Mouse (Mus musculus): ENCODE results near the gene Fam120a. TPM values are rescaled to one million over a fixed set of nuclear protein-coding genes. Genes with fewer than 3 reads are reported as not detected.
A peak's percentile ranks its signal among the peaks of the same experiment; 100 is the strongest.

The Fam120a gene
- total RNA-seq, 4 experiments from 2014 or later, result 170 to 195 (median 182) TPM

DNA sequence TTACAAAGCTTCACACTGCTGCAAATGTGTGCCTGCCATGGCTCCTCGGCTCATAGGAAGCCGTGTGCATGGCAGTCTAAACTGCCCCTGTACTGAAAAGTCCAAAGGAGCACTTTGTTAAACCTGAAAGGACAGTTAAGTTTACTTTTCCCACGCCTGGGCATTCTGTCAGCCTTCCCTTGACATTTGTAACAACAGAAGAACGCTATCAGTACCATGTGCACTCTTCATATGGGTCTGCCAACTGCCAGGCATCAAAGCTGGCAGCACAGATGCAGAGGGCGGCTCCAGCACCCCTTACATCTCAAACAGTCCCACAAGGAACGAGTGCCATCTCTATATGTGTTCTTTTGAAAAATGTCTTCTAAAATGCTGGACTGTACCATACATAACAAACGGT is 56.4 kb downstream of the Fam120a start:
- no peak for DNase-seq

DNA sequence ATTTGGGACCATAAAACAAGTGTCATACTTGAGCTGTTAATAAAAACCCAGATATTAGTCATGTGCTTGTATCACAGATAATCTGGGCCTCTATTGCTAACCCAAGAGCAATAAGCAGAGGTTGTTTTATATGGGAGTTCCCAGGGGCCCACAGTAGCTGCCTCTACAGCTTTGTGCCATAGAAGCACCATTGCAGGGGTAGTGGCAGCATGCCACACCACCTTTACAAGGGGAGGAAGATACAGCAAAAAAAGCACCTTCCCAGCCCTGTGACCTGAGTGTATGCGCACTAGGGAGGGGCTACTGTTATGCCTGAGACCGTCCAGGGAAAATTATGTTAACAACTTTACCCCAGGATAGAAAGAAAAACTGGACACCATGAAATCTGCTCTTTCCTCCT is 62.4 kb downstream of the Fam120a start:
- no peak for DNase-seq

DNA sequence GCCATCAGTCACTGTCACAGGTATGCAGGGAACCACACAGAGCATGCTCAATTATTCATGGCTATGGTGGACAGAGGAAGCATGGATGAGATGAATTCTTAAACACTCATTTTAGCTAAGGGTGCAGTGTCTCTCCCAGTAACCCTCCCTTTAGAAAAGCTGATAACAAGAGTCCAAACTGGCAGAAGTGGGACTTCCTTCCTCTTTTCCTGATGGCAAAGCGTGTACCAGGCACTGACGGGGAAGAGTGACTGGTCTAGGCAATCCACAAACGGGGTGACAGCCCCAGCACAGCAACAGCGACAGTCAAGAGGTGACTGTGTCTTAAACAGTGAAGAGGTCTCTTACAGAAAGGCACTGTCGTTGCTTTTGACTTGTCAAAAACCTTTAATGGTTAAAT is 72.4 kb downstream of the Fam120a start:
- DNase-seq, result no peak

DNA sequence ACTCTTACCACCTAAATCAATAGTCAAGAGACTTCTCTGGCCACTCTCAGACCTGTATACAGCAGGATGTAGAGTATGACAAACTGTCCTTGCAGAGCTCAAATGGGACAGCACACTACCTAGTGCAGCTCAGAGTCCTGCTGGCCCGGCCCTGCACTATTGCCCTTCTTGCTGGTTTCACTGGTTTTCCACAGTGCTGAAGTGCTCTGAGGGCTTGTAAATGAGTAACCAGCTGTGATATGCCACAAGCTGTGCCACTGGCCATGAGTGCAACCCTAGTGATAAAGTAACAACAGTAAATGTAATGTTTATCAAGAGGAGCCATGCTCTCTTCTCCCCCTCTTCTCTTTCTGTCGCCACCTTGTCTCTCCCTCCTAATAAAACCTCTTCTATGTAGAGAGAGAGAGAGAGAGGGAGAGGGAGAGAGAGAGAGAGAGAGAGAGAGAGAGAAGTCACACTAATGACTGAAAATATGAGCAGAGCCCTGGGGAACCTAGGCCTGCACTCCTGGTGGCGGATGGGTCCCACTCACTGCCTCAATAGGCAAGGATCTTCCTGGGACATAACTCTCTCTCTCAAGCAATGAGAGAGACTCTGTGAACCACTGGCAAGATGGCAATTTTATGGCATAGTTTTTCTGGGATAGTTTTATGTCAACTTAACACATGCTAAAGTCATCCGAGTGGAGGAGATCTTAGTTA is 77.4 kb downstream of the Fam120a start:
- no peak for DNase-seq

DNA sequence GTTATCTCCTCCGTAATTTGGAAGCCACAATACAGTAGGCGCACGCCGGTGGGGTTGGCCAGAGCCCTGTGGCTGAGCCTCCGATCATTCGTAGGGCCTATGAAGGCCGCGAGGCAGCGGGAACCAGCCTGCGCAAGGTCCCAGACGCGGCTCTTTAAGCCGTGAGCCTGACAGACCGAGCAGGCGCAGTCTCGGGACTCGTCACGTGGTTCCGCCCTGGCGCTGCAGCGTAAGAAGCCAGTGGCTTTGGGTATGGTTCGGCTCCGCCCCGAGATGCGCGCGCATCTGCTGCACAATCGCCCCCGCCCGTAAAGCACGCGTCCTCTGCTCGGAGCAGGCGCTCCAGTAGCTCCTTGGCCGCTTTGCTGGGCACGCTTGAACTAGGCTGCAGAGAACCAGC is 89.3 kb downstream of the Fam120a start:
- DNase-seq, result peak; percentile 98

DNA sequence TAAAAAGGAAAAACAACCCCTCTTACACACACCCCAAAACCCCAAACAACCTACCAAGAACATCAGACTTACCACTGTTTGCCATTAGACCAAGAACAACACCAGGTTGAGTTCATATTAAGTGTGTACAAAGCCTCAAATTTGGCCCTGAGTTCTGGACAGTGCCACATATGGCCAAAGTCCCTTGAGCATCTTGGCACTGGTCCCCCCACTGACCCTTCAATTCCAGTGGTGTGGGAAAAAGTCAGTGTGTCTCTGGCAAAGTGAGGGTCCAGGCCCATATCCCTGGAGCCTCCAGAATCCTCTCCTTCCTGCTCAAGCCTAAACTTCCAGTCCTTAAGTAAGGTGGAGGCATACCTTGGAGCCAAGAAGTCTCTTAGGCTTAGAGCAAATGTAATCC is 90.0 kb downstream of the Fam120a start:
- DNase-seq, result no peak

DNA sequence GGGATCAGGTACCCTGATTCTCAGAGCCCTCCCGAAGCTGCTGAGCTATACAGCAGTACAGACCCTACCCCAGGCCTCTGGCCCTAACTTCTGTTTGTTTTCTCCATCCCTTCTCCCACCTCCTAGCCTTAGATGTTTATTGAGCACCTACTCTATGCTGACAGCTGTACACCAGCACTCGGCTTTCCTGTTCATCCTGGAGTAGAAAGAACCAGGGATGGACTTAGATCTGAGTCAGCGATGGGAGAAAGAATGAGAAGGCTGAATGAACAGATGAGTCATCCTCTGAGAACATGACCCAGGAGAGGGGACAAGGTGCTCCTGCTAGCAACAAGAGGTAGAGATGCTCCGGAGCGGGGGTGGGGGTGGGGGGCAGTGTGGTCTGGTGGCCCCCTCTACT is 95.1 kb downstream of the Fam120a start:
- DNase-seq, result no peak

DNA sequence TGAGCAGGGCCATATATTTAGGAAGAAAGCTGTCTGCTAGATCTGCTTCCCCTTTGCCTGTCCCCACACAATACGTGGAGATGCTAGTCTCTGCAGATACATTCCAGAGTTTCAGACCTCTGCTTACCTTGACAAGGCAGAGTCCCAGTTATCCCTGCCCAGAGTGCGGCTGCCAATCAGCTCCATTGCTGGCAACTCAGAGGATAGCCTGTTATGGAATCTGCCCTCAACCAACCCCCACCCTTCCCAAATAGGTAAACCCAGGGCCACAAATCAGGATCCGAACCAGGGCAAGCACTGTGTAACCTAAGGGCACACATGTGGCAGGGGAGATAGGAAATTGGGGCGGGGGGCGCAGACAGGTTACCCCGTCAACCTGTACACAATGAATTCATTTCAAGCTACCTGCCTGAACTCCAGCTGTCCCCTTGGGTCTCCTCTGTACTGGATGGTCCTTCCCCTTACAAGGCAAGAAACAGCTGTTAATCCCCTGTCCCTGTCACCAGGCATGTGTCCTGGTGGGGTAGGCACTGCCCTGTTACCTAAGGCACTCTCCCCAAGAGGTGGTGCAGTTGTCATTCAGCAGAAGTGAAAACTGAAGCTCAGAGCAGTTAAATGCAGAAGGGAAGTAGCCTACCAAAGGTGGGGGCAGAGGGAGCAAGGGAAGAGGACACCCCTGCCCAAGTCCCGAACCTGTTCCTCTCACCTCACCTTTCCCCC is 95.8 kb downstream of the Fam120a start:
- DNase-seq, result no peak

DNA sequence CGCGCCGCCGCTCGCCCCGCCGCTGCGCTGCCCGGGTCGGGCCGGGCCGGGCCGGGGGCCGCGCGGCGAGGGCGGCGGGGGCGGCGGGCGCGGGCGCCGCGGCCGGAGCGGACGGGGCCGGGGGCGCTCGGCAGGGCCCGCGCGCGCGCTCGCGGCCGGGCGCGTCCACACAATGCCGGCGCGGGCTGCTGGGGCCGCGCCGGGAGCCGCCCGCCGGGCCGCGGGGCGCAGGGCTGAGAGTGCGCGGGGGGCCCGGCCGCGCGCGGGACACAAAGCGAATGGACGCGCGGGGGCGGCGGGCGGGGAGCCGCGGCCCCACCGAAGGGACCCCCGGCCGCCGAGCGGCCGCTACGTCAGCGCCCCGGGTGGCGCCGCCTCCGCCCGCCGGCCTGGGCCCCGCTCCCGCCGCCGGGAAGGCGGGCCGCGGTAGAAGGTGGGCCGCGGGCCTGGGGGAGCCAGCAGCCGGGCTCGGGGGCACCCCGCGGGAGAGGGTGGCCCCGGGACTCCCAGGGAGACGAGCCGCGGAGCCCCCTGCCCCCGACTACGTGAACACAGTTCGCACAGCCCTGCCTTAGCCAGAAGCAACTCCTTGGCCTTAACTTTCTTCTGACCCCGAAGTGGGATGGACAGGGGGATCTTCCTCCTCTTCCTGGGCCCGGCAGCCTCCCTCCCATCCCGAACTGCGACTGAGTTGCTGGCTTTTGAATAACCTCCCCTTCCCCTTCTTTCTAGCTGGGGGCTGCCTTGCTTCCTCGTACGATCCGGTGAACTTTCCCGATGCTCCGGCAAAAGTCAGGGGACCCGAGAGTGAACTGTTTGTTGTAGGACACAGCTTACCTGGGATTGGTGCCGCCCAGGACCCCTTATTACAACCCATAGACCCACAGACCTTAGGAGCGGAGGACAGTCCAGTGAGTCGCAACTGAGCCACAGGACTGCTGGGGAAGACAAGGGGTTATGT is 96.8 kb downstream of the Fam120a start, which contains the start of gene Phf2:
Phf2 (minus strand) TSS at position 349 of the 961 bp plus-strand sequence.
- DNase-seq, result no peak

DNA sequence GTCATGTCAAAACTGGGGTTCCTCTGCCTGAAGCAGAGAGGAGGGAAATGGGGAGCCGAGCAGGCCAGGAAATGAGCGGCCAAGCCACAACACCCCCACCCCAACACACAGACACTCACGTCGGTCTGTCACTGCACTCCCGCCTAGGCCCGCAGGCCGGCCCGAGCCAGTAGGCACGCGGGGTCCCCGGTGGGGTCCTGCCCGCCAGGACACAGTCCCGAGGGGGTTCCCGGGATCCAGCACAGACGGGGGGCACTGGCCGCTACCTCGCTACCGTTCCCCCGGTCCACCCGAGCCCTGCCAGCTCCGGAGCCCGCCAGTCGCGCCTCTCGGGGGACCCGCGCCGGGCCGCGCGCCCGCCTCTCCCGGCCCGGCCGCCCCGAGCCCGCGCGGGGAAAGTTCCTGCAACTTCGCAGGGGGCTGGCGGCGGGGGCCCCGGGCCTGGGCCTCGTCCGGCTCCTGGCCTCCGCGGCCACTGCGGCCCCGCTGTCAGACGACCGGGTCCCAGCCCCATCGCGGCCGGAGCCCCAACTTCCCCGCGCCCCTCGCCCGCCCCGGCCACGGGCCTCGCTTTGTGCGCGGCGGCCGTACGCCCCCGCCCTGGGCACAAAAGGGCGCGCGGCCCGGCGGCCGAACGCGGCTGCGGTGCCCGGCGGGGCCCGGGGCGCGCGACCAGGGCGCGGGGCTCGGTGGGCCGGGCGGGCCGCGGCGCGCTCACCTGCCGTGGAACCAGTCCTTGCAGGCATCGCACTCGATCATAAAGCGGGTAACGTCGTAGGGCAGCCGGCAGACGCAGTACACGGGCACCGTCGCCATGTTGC is 97.7 kb downstream of the Fam120a start:
- DNase-seq, result no peak

DNA sequence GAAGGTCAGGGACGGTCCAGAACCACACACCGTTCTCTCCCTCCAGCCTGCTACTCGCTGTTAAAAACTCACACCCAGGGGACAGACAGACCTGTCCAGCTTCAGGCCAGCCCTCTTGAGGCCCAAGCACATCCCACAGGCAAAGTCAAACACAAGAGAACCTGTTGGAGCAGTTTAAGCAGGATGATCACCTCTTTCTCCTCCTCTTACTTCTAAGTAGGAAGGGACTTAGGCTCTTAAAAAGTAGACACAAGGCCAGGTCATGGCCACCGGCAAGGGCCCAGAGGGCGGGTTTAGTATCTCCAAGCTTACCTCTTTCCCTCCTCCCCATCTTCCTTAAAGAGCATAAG is 98.2 kb downstream of the Fam120a start:
- no peak for DNase-seq

DNA sequence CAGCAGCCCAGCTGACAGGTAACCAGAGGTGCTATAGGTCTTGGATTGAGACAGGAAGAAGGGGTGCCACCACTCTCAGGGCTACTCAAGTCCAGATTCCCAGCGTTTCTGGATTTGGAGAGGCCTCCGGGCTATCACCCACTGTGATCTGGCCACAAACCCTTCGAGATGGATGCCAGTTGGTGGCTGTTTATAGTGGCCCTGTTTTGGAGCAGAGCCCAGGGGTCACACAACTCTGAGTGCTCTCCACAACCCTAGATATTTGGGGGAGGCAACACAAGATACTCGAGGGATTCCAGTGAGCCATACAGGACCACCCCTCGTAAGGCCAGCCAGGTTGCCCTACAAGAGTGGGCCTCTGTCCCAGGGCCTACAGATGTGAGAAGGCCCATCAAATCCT is 98.7 kb downstream of the Fam120a start:
- no peak for DNase-seq

DNA sequence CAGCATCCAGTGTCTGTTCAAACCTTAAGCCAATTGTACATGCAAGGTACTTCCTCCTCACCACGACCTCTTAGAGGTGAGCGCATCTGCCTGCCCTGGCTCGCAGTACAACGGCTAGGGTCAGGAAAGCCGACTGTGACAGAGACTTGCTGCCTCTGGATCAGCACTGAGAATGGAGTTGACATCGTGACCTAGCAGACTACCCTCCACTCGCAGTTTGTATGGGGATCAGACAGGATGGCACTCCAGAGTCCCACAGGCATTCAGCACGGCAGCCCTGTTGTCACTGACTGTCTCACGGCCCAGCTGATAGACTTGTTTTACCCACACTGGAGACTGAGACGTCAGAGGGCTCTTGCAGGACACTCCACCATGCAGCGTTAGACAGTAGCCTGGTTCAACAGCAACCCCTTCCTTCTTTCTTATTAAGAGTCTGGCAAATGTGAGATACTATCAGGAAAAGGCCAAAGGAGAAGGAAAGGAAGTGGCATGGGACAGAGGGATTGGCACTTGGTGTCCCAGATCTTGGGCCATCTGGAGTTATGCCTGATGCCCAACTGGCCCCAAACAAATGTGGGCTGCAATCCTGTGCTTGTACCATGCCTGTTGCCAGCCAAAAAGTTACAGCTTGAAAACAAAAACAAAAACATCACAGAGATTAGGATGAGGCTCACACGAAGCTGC is 103.0 kb downstream of the Fam120a start:
- no peak for DNase-seq

DNA sequence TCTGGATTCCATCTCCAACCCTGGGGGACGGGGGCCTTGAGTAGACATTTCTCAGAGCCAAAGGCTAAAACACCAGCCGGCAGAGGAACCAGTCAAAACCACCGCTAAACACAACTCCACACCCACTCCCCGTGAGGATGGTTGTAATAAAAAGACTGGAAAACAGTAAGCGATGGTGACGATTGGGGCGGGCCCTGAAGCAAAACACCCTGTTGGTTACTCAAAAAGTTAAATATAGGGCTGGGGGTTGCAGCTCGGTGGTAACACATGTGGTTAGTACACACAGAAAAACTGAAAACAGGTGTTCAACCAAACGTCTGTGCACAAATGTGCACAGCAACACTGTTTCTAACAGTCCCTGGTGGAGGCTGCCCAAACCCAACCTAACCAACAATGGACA is 104.3 kb downstream of the Fam120a start:
- DNase-seq, result no peak

DNA sequence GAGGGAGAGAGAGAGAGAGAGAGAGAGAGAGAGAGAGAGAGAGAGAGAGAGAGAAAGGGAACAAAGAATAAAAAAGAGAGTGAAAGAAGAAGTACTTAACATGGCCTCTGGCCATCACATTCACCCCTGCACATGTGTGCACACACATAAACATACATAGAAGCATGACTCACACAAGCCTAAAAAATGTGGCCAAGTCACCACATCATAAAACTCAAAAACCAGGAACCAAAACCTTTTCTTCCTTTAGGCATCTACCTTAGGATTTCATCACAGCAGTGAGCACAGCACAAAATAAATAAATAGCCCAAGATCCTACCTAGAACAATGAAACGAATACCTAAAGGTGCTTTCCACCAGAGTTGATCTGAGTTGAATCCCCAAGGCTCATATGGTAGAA is 105.9 kb downstream of the Fam120a start:
- DNase-seq, result no peak

DNA sequence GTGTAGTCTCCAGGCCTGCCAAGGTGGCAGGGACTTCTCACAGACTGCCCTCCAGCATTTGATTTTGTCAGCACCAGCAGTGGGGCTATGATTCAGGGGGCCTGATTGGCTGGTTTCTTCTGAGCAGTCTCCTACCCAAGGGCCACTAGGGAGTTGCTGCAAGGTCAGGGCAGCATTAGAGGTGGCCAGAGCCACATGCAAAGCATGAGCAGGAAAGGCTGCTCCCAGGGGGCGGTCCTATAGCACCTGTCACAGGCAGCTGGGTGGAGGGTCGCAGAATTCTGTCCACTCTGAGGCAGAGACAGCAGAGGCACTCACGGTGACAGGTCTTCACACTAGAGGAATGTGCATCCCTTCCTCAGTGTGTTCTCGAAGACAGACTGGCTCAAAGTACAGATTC is 109.0 kb downstream of the Fam120a start:
- no peak for DNase-seq

DNA sequence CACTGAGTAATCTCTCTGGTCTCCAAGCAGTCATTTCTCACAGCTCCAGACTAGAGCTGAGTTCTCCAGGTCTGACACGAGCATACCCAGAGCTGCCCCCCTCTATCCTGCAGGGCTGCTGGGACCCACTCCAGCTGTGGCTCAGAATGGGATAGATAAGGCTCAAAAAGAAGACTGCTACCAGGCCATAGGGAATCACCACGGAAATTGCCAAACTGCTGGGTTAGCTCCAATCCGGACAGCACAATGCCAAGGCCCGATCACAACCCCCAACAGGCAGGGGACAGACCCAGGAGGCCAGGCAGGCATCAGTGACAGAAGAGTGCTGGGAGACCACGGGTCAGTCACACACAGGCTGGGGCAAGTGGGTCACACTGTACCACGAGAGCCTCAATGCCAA is 109.8 kb downstream of the Fam120a start:
- DNase-seq, result no peak

DNA sequence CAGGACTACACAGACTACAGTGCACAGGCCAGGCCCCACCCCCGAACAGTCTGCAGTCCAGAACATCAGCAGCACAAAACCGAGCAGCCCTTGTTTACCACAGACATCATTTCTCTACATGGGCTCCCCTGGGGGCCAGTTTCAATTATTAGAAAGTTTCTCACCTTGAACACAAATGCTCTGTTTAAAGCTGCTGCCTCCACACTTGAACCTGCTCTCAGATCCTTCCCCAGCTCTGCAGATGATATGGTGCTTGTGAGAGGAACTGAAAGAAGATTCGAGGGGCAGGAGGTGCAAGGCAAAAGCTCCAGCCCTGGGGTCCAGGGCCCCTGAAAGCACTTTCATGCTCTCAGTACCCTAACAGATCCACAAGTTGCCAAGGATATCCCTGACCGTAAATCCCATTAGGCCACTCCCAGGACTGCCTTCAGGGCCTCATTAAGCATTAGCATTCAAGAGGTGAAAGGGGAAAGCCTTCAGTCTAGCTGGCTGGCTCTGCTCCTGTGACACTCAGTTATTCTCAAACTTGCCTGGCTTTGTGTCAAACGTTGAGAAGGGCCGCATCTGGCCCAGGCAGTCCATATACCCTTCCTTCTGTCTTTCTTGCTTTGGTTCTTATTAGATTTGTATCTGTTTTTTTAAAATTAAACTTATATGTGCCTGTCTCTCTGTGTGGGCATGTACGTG is 110.4 kb downstream of the Fam120a start:
- no peak for DNase-seq

DNA sequence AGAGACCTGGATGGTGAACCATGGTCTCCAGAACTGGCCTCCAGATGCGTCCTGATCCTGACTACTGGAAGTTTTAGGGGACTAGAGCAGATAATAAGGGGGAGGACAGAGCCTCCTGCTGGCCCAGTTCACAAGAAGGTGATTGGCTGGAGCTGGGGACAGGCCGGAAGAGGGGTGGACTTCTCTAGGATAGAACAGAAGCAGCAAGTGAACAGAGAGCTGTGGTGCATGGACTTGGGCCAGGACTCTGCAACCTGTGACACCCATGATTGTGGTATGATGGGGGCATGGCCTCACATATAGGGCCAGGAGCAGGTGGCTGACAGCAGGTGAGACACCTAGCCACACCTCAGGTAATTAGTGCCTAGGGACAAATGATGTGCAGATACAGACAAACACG is 113.9 kb downstream of the Fam120a start:
- no peak for DNase-seq

DNA sequence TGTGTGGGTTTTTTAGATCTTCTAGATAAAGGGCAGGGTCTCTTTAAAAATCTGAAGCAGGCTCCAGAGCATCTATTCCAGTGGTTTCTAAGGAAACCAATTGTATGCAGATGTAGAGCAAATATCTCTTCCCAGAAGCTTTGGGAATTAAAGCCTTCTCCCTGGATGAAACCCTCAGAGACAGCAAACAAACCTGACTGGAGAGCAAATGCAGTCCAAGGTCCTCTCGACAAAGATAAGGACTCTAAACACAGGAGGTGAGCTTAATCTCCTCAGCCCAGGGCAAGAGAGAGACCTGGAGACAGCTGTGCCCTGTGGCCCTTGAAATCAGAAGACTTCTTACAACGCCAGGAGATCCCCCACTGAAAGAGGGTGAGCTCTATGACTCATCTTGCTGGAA is 114.3 kb downstream of the Fam120a start:
- no peak for DNase-seq

DNA sequence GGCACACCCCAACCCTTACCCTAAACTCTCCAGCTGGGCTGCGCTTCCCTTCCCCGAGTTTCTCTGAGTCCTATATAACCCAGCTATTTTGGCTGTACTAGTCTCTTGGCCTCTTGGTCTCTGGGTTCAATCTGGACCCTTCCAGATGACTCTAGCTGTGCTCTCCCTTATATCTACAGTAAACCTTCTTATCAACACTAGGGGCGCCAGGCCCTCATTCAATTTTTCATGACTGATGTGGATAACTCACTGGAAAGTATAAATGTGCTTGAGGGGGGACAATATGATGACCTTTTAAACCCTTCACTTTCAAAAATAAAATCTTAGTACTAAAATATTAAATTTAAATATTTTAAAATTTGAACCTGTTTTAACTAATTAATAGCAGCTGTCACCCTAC is 115.0 kb downstream of the Fam120a start:
- DNase-seq, result no peak

Data from adrenal gland, adult 8-10 months (tissue).